Mouse (Mus musculus) neural tube, embryonic 11.5 days (tissue): ENCODE measurements around the gene Gga2. TPM values are rescaled to one million over a fixed set of nuclear protein-coding genes. Genes with fewer than 3 reads are reported as not detected.

Source experiments
- ATAC-seq: fragments of 200-750 bp; cut with Nextera tagmentation; 2 replicates; pipeline ENCODE4 v1.8.0; 2017; ENCODE audit warnings: moderate number of reproducible peaks, mild to moderate bottlenecking, moderate TSS enrichment, moderate library complexity; ENCODE audit not compliant: insufficient read depth, low FRiP score, low TSS enrichment
- DNase-seq: peaks from one replicate; pipeline ENCODE4 v3.0.0-alpha.2; 2015; ENCODE audit warnings: low spot score
- H3K27ac ChIP-seq: fragments of 300-500 bp; sonication (generic); 2 replicates; pipeline ENCODE4 v1.5.1; 2014; ENCODE audit warnings: low read depth, mild to moderate bottlenecking, low read length
- H3K27me3 ChIP-seq: fragments of 300-500 bp; sonication (generic); 2 replicates; pipeline ENCODE4 v1.6.1; 2014; ENCODE audit warnings: mild to moderate bottlenecking, low read length, mixed read lengths; ENCODE audit not compliant: control insufficient read depth, insufficient read depth
- H3K36me3 ChIP-seq: fragments of 300-500 bp; sonication (generic); 2 replicates; pipeline ENCODE4 v1.6.1; 2014; ENCODE audit warnings: mild to moderate bottlenecking, low read length, moderate library complexity, mixed read lengths; ENCODE audit not compliant: control insufficient read depth, insufficient read depth
- H3K4me1 ChIP-seq: fragments of 300-500 bp; sonication (generic); 2 replicates; pipeline ENCODE4 v1.6.1; 2014; ENCODE audit warnings: low read length, mixed read lengths; ENCODE audit not compliant: control insufficient read depth, insufficient read depth
- H3K4me2 ChIP-seq: fragments of 300-500 bp; sonication (generic); 2 replicates; pipeline ENCODE4 v1.6.1; 2014; ENCODE audit warnings: low read depth, mild to moderate bottlenecking, moderate library complexity
- H3K4me3 ChIP-seq: fragments of 300-500 bp; sonication (generic); 2 replicates; pipeline ENCODE4 v1.5.1; 2014; ENCODE audit warnings: low read depth, low read length
- H3K9ac ChIP-seq: fragments of 300-500 bp; sonication (generic); 2 replicates; pipeline ENCODE4 v1.6.1; 2014; ENCODE audit warnings: mild to moderate bottlenecking, low read length
- H3K9me3 ChIP-seq: fragments of 300-500 bp; sonication (generic); 2 replicates; pipeline ENCODE4 v1.6.1; 2016; ENCODE audit warnings: low read length; ENCODE audit not compliant: control insufficient read depth
- WGBS: fragments of 180-500 bp; shearing (Covaris S2); extraction: QIAGEN DNeasy Blood & Tissue Kit; methylation state at CpG from one replicate; pipeline ENCODE4 v1.1.7; 2014; 5-methylcytosine and 5-hydroxymethylcytosine counted together
- polyA plus RNA-seq: library from polyadenylated mRNA; unstranded; fragments of >200 nt; fragmentation: Nextera tagmentation; extraction: Ambion mirVana; gene quantifications from 2 replicates; pipeline ENCODE4 v1.2.1, GENCODE M21; 2014

Gga2 gene
- polyA plus RNA-seq, 1 experiment from 2014 or later: 72.5 TPM

DNA sequence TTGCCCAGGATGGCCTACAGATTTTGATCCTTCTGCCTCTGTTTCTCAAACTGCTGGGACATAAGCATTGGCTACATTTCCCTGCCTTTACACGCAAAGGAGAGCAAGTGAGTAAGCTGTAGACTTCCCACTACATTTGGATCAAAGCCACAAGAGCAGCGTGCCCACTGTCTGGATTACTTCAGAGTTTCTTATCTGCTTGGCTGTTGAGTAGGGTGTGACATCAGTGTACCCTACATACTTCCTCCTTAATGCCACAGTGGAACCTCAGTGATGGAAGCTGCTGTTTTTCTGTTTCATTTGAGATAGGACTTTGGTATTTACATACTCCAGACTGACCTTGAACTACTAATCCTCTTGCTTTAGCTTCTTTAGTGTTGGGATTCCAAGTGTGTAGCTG is 25.8 kb upstream of the Gga2 start:
- H3K4me3 ChIP-seq: no peak overlapping the region
- WGBS: 96% methylated on average over 2 of the region's 2 CpGs
- no peaks in the 10 kb centered on the region for H3K27me3 ChIP-seq
- H3K9me3 ChIP-seq: no peaks in the 10 kb centered on the region
- no peak for DNase-seq
- no peaks in the 10 kb centered on the region; the same call in 1 of the 2 replicates for H3K36me3 ChIP-seq
- no peak overlapping the region for H3K9ac ChIP-seq
- no peak overlapping the region for H3K27ac ChIP-seq
- no peak overlapping the region for H3K4me2 ChIP-seq
- no peaks in the 10 kb centered on the region for H3K4me1 ChIP-seq
- no peak for ATAC-seq

DNA sequence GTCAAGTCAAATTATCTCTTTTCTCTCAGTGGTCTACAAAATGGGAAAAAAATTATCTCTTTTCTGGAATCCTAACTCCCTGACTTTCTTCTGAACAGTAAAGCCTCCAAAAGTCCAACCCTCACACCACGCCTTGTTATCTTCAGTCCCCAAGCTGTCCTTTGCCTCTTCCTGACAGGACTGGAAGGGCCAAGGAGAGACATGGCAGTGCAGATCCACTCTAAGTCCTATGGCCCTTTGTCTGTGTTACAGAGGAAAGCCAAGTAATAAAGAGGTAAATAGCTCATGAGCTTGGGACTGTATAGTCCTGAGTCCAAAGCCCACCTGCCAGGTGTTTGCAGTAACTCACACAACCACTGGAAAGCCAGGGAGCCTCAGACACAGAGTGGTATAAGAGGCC is 24.7 kb upstream of the Gga2 start:
- H3K4me1 ChIP-seq: no peaks in the 10 kb centered on the region
- no peaks in the 10 kb centered on the region; the same call in 1 of the 2 replicates for H3K36me3 ChIP-seq
- no peaks in the 10 kb centered on the region for H3K27me3 ChIP-seq
- ATAC-seq (no peak), DNase-seq (no peak)
- no peak overlapping the region for H3K4me2 ChIP-seq
- WGBS: 100% methylated on average over 1 of the region's 1 CpGs
- no peak overlapping the region for H3K9ac ChIP-seq
- H3K27ac ChIP-seq: no peak overlapping the region
- H3K4me3 ChIP-seq: no peak overlapping the region
- no peaks in the 10 kb centered on the region for H3K9me3 ChIP-seq

DNA sequence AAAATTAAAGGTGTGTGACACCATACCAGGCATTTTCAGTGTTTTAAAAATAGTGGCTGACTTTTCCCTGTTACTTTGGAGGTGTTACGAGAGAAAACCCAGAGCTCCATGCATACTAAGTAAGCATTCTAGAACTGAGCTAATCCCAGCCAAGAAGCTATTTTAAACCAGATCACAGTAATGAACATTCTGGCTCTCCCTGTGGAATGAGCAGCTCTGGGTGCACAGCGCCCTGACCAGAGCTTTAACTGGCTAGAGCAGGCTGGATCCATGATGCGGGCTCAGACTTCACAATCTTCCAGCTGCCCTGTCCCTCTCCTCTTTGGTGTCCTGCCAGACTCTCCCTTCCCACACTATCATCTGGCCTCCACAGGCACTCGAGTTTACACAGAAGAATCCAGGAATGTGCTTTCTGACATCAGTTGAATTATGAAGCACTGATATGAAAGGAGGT is 24.2 kb upstream of the Gga2 start:
- Histone ChIP-seq H3K27ac (no peak overlapping the region), H3K9me3 (no peaks in the 10 kb centered on the region), H3K4me2 (no peak overlapping the region), H3K4me3 (no peak overlapping the region), H3K36me3 (no peaks in the 10 kb centered on the region; the same call in 1 of the 2 replicates), H3K9ac (no peak overlapping the region), H3K27me3 (no peaks in the 10 kb centered on the region), H3K4me1 (no peaks in the 10 kb centered on the region)
- ATAC-seq (no peak), DNase-seq (no peak)
- 88% methylated on average over 4 of the region's 4 CpGs for WGBS

DNA sequence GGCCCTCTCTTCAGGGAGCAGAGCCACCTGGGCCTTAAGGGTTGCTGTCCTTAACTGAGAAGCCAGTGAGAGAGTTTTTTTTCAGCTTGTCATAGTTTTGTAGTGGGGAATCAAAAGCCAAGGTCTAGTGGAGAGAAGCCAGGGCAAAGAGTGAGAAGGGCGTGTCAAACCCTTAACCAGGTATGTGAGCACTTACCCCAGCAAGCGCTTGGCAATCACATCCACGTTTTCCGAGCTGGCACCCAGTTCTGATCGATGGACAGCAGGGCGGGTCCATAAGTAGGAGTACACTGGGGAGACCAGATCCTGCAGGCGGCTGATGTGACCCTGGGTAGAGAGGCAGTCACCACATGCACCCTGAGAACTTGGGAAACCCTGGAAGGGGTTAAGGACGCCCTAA is 23.1 kb upstream of the Gga2 start:
- no peak overlapping the region for H3K4me3 ChIP-seq
- 90% methylated on average over 8 of the region's 8 CpGs for WGBS
- H3K27me3 ChIP-seq: no peaks in the 10 kb centered on the region
- no peaks in the 10 kb centered on the region for H3K9me3 ChIP-seq
- no peak for ATAC-seq
- H3K27ac ChIP-seq: no peak overlapping the region
- no peaks in the 10 kb centered on the region for H3K4me1 ChIP-seq
- no peak for DNase-seq
- no peak overlapping the region for H3K9ac ChIP-seq
- H3K4me2 ChIP-seq: no peak overlapping the region
- peaks cover 3% of the 10 kb centered on the region for H3K36me3 ChIP-seq

DNA sequence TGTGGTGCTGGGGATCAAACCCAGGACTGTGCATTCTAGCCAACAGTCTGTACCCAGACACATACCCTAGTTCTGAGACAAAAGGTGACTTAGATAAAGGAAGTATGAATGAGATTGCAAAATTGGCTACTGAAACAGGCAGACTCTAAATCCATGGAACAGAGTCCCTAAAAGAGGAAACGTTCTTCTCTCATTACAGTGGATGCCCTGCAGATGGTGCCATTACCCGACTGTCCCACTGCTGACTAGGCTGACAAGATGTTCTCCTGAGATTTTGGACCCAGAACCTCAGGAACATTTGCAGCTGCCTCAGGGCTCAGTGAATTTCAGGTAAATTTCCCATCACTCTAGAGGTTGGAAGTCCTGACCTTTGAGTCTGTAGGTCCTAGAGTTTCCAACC is 13.3 kb upstream of the Gga2 start:
- H3K36me3 ChIP-seq: no peaks in the 10 kb centered on the region
- H3K9ac ChIP-seq: no peak overlapping the region
- no peak overlapping the region for H3K27ac ChIP-seq
- ATAC-seq (no peak), DNase-seq (no peak)
- 39% methylated on average over 2 of the region's 2 CpGs for WGBS
- no peak overlapping the region for H3K4me2 ChIP-seq
- H3K27me3 ChIP-seq: no peaks in the 10 kb centered on the region
- H3K9me3 ChIP-seq: no peaks in the 10 kb centered on the region
- no peak overlapping the region for H3K4me3 ChIP-seq
- H3K4me1 ChIP-seq: no peaks in the 10 kb centered on the region

DNA sequence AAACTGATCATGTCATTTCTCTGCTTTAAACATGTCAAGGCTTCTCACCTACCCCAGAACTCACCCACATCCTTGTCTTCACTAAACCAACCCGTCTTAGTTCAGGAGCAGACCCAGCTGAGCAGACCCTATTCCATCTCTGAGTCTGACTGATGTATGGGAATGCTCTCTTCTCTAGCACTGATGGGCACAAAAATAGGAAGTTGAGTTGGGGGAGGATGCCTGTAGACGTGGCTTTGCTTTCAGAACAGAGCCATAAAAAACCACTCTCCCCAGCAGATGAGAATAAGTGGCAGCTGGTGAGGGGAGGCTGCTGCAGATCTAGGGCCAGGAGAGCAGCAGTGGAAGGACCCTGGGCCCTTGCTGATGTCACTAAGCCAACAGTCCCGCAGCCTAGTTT is 12.3 kb upstream of the Gga2 start:
- no peak for DNase-seq
- H3K36me3 ChIP-seq: no peaks in the 10 kb centered on the region
- H3K4me1 ChIP-seq: no peaks in the 10 kb centered on the region
- H3K9me3 ChIP-seq: no peaks in the 10 kb centered on the region
- no peak overlapping the region for H3K9ac ChIP-seq
- no peak for ATAC-seq
- no peak overlapping the region for H3K4me3 ChIP-seq
- H3K4me2 ChIP-seq: no peak overlapping the region
- no peak overlapping the region for H3K27ac ChIP-seq
- H3K27me3 ChIP-seq: no peaks in the 10 kb centered on the region
- WGBS: 58% methylated on average over 3 of the region's 3 CpGs

DNA sequence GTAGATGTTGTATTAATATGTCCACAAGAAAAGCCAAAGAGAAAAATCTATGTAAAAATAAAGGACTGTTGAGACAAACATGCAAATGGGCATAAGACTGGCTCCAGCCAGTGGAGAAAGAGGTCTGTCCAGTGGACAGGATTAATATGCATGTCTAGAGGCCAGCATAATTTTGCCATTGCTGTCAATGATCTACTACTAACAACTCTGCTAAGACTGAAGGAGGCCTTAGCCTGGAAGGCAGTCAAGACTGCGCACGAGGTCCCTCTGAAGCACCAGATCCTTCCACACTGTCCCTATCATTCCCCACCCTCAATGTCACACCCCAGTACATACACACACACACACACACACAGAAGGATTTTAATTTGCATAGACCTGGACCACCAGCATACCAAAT is 1.1 kb upstream of the Gga2 start:
- H3K27ac ChIP-seq: no peak overlapping the region
- 0 out of 2 replicates have a peak, but pooled peaks cover 2% of the 10 kb centered on the region for H3K36me3 ChIP-seq
- H3K9me3 ChIP-seq: no peaks in the 10 kb centered on the region
- H3K27me3 ChIP-seq: no peaks in the 10 kb centered on the region
- H3K4me2 ChIP-seq: no peak overlapping the region
- 93% methylated on average over 2 of the region's 2 CpGs for WGBS
- H3K9ac ChIP-seq: no peak overlapping the region
- no peak overlapping the region for H3K4me3 ChIP-seq
- peaks cover 8% of the 10 kb centered on the region; the same call in 1 of the 2 replicates for H3K4me1 ChIP-seq
- DNase-seq (no peak), ATAC-seq (no peak)

DNA sequence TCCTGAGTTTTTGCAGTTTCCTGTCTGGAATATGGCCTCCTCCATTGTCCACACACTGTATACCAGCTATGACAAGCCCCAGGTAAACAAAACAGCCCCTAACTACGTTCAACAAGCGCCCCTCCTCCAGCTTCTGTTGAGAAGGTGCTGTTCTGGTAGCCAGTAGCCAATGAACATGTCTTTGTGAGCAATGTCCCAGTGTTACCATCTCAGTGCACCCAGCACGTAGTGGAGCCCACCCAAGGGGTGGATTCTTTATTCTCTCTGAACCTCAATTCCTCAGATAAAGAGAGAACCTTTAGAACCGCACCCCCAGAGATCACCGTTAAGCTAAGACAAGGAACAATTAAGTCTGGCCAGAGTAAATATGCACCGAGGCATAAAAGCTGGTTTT is 752 bp downstream of the Gga2 start:
- peak overlapping the region; percentile 89 for H3K9ac ChIP-seq
- peak overlapping the region; percentile 79 for H3K4me3 ChIP-seq
- H3K9me3 ChIP-seq: no peaks in the 10 kb centered on the region
- H3K27ac ChIP-seq: peak overlapping the region; percentile 85
- peak overlapping the region; percentile 80 for H3K4me2 ChIP-seq
- ATAC-seq (peak; percentile 24; the same call in 1 of the 2 replicates), DNase-seq (peak; percentile 13)
- H3K4me1 ChIP-seq: peaks cover 15% of the 10 kb centered on the region; the same call in 1 of the 2 replicates
- H3K27me3 ChIP-seq: no peaks in the 10 kb centered on the region
- WGBS: 2% methylated on average over 6 of the region's 6 CpGs
- 0 out of 2 replicates have a peak, but pooled peaks cover 2% of the 10 kb centered on the region for H3K36me3 ChIP-seq

DNA sequence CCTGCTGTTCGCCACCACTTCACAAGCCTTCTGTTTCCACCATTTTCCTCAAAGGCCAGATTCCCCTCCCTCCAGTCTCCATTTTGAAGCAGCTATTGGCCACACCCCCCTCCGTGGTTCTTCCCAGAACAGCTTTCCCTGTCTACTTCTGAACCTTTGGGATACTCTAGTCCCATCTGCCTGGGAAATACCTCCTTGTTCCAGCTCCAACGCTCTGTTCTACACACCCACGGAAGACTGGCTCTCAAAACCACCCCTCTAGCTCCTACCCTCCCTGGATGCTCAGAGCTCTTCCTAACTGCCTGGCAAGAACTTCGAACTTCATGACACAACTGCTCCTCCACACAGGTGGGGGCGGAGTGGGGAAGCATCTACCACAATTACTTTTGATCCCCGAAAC is 2.0 kb downstream of the Gga2 start:
- Histone ChIP-seq H3K4me3 (0 out of 2 replicates have a peak overlapping the region, but pooled peaks have one; percentile 79), H3K36me3 (0 out of 2 replicates have a peak, but pooled peaks cover 2% of the 10 kb centered on the region), H3K4me1 (peaks cover 20% of the 10 kb centered on the region; the same call in 1 of the 2 replicates), H3K27ac (no peak overlapping the region), H3K27me3 (no peaks in the 10 kb centered on the region), H3K9me3 (no peaks in the 10 kb centered on the region), H3K4me2 (peak overlapping the region; percentile 27), H3K9ac (no peak overlapping the region)
- 87% methylated on average over 7 of the region's 7 CpGs for WGBS
- no peak for ATAC-seq
- no peak for DNase-seq
